Mouse (Mus musculus) colon, adult 2 months (tissue): ENCODE data around the gene Gm28038. TPM values are rescaled to one million over a fixed set of nuclear protein-coding genes. Genes with fewer than 3 reads are reported as not detected.

Experiments used
- polyA plus RNA-seq: library from polyadenylated mRNA; depleted of rRNA; stranded (reverse); fragments of >200 nt; gene quantifications from 2 replicates; pipeline ENCODE4 v1.2.3, GENCODE M21; 2012; rRNA removed

Gm28038 gene
- not detected in 2 replicates for polyA plus RNA-seq

GRCm38 (mm10) chr2:30280743-30281142 is at the start of gene Gm28038:
Gene Gm28038, plus strand, starts transcription at chr2:30281043.

GRCm38 (mm10) chr2:30237199-30237880 is 43.5 kb upstream of the Gm28038 start, which contains the start of gene Lrrc8a:
Gene Lrrc8a, plus strand, starts transcription at chr2:30237715.

GRCm38 (mm10) chr2:30240267-30240666 is 40.6 kb upstream of the Gm28038 start, which contains the start of gene Gm28035:
Gene Gm28035, plus strand, starts transcription at chr2:30240567.

DNA sequence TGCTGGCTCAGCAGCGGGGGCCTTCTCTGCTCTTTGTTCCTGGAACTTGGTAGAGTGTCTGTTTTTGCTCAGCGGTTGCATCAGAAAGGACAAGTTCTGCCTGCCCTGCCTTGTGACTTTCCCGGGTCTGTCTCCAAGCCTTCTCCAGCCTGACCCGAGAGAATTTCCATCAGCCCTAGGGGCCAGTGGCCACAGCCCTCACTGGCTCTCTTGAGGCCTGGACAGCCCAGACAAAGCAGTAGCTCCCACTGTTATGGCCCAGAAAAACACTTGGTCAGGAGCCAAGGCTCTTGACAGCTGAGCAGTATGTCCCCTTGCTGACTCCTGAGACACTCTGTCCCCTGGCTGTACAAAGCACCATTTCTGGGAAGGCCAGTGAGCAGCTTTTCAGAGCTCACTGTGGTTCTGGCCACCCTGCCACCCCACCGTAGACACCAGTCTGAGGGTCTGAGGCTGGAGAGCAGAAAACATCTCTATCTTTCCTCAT is 15.0 kb upstream of the Gm28038 start, which contains the start of gene Phyhd1:
Phyhd1 (plus strand) TSS at position 437 of the 487 bp plus-strand sequence.

GRCm38 (mm10) chr2:30286192-30287026 is 5.6 kb downstream of the Gm28038 start, which contains the start of the genes Dolk and Nup188:
Gene Dolk, minus strand, starts transcription at chr2:30286334.
Gene Nup188, plus strand, starts transcription at chr2:30286397.

Other genes with a start within 250 kb of the Gm28038 start
- 18.5 and 22.8 TPM in 2 replicates for gene Wdr34, start 232.2 kb upstream of the Gm28038 start, polyA plus RNA-seq
- gene Set, start 223.7 kb upstream of the Gm28038 start, polyA plus RNA-seq: 46.7 and 50.3 TPM in 2 replicates
- 14.7 and 16.2 TPM in 2 replicates for gene Pkn3, start 203.4 kb upstream of the Gm28038 start, polyA plus RNA-seq
- gene Zdhhc12, start 187.4 kb upstream of the Gm28038 start, polyA plus RNA-seq: 85.4 and 112 TPM in 2 replicates
- gene Zer1, start 156.5 kb upstream of the Gm28038 start, polyA plus RNA-seq: 45.7 and 48.3 TPM in 2 replicates
- gene Tbc1d13, start 147.3 kb upstream of the Gm28038 start, polyA plus RNA-seq: 75.8 and 91.2 TPM in 2 replicates
- 83.8 and 112 TPM in 2 replicates for gene Endog, start 109.5 kb upstream of the Gm28038 start, polyA plus RNA-seq
- 25.0 and 27.7 TPM in 2 replicates for gene Spout1, start 102.6 kb upstream of the Gm28038 start, polyA plus RNA-seq
- gene Kyat1, start 75.2 kb upstream of the Gm28038 start, polyA plus RNA-seq: 48.9 and 55.1 TPM in 2 replicates
- 38.6 and 42.1 TPM in 2 replicates for gene Lrrc8a, start 43.3 kb upstream of the Gm28038 start, polyA plus RNA-seq
- gene Gm28035, start 40.5 kb upstream of the Gm28038 start, polyA plus RNA-seq: 11.1 and 11.5 TPM in 2 replicates
- 6.3 and 8.7 TPM in 2 replicates for gene Phyhd1, start 14.8 kb upstream of the Gm28038 start, polyA plus RNA-seq
- gene Dolk, start 5.3 kb downstream of the Gm28038 start, polyA plus RNA-seq: 15.6 and 20.9 TPM in 2 replicates
- 28.8 and 31.0 TPM in 2 replicates for gene Nup188, start 5.4 kb downstream of the Gm28038 start, polyA plus RNA-seq
- gene Sh3glb2, start 78.3 kb downstream of the Gm28038 start, polyA plus RNA-seq: 246 and 269 TPM in 2 replicates
- gene Miga2, start 83.2 kb downstream of the Gm28038 start, polyA plus RNA-seq: 34.0 and 36.3 TPM in 2 replicates
- gene Dolpp1, start 111.2 kb downstream of the Gm28038 start, polyA plus RNA-seq: 97.8 and 171 TPM in 2 replicates
- 87.6 and 104 TPM in 2 replicates for gene Crat, start 134.8 kb downstream of the Gm28038 start, polyA plus RNA-seq
- 118 and 128 TPM in 2 replicates for gene Ptpa, start 135.0 kb downstream of the Gm28038 start, polyA plus RNA-seq
- 12.4 and 14.7 TPM in 2 replicates for gene Ier5l, start 193.2 kb downstream of the Gm28038 start, polyA plus RNA-seq